Mouse (Mus musculus) adrenal gland, adult (tissue): ENCODE measurements at regions not wholly inside any gene's neighbourhood (a gene's known extent, or its start where the extent isn't known, plus 50 kb on each side); places are given as distances from the start of the nearest gene placed in this dataset.
"Not testable (repeated sequence)": the region's sequence is repeated elsewhere in the genome, so short reads cannot be mapped to it uniquely, and the experiment has no call there.

ENCODE experiments used
- DNase-seq, 2 experiments: peaks; one replicate each; pipeline ENCODE4 v3.0.0; 2022 to 2023; ENCODE audit warnings: low spot score in 1 of 2; ENCODE audit not compliant: inconsistent age in 2 of 2

- peak in 1 of 2 experiments; percentile 53 for DNase-seq
Measured at GRCm38 (mm10) chr12:69524337-69525035, 58.3 kb downstream of the Vcpkmt start.

GRCm38 (mm10) chr12:69519869-69520268 is 63.0 kb downstream of the Vcpkmt start:
- DNase-seq: no peak

- no peak for DNase-seq
Measured at GRCm38 (mm10) chr12:69519028-69519427, 63.8 kb downstream of the Vcpkmt start.

- no peak for DNase-seq
Measured at GRCm38 (mm10) chr12:69517616-69518015, 65.2 kb downstream of the Vcpkmt start.

GRCm38 (mm10) chr12:69516314-69516916 is 66.4 kb downstream of the Vcpkmt start:
- DNase-seq: peak in 1 of 2 experiments; percentile 53

- no peak for DNase-seq
Measured at GRCm38 (mm10) chr12:69515850-69516249, 67.0 kb downstream of the Vcpkmt start.

- DNase-seq: peak; percentile 69 to 82
Measured at GRCm38 (mm10) chr12:69515117-69515516, 67.7 kb downstream of the Vcpkmt start.

- DNase-seq: peak in 1 of 2 experiments; percentile 66
Measured at GRCm38 (mm10) chr12:69513166-69513565, 69.7 kb downstream of the Vcpkmt start.

- no peak for DNase-seq
Measured at GRCm38 (mm10) chr12:69510736-69511135, 72.1 kb downstream of the Vcpkmt start.

GRCm38 (mm10) chr12:69509180-69509579 is 73.6 kb downstream of the Vcpkmt start:
- not testable (repeated sequence) for DNase-seq

- no peak for DNase-seq
Measured at GRCm38 (mm10) chr12:69507906-69508305, 74.9 kb downstream of the Vcpkmt start.

- DNase-seq: no peak
Measured at GRCm38 (mm10) chr12:69507333-69507732, 75.5 kb downstream of the Vcpkmt start.

- no peak for DNase-seq
Measured at GRCm38 (mm10) chr12:69502706-69503070, 80.1 kb downstream of the Vcpkmt start.

GRCm38 (mm10) chr12:69501783-69502705 is 80.8 kb downstream of the Vcpkmt start:
- DNase-seq: peak; percentile 88 to 96

GRCm38 (mm10) chr12:69501346-69501730 is 81.5 kb downstream of the Vcpkmt start:
- DNase-seq: no peak

- peak; percentile 44 to 50 for DNase-seq
Measured at GRCm38 (mm10) chr12:69500600-69501345, 82.1 kb downstream of the Vcpkmt start.

GRCm38 (mm10) chr12:69497121-69497520 is 85.7 kb downstream of the Vcpkmt start:
- DNase-seq: peak; percentile 50 to 54

- DNase-seq: no peak
Measured at GRCm38 (mm10) chr12:69496341-69496904, 86.4 kb downstream of the Vcpkmt start.

- no peak for DNase-seq
Measured at GRCm38 (mm10) chr12:69495776-69496175, 87.1 kb downstream of the Vcpkmt start.

GRCm38 (mm10) chr12:69494648-69495047 is 88.2 kb downstream of the Vcpkmt start:
- no peak for DNase-seq

GRCm38 (mm10) chr12:69489686-69490085 is 93.1 kb downstream of the Vcpkmt start:
- DNase-seq: no peak
